Mouse (Mus musculus): ENCODE results near the gene Grin2a. TPM values are rescaled to one million over a fixed set of nuclear protein-coding genes. Genes with fewer than 3 reads are reported as not detected.

Gene Grin2a
- polyA plus RNA-seq, 1 experiment from 2014 or later: 0.30 TPM

GRCm38 (mm10) chr16:9697141-9697540, 298.2 kb downstream of the Grin2a start:
- Histone ChIP-seq H3K36me3 (ENCODE audit: control insufficient read depth, insufficient read depth, low read length) (no peaks in the 10 kb centered on the region), H3K27ac (ENCODE audit: low read depth) (no peak overlapping the region), H3K4me1 (replicated peaks; ENCODE audit: control insufficient read depth, insufficient read depth, low read length) (no peaks in the 10 kb centered on the region), H3K9me3 (ENCODE audit: control insufficient read depth, low read length) (no peaks in the 10 kb centered on the region), H3K4me3 (ENCODE audit: low read depth, low read length) (no peak overlapping the region), H3K4me2 (ENCODE audit: low read length) (no peak overlapping the region), H3K9ac (ENCODE audit: low read length) (no peak overlapping the region), H3K27me3 (replicated peaks; ENCODE audit: control insufficient read depth, insufficient read depth, low read length) (no peaks in the 10 kb centered on the region)
- ATAC-seq (replicated peaks; ENCODE audit: low FRiP score, low TSS enrichment, low read depth): no peak
- no peak for DNase-seq (ENCODE audit: low spot score)
- 67% methylated on average over 2 of the region's 2 CpGs for WGBS

DNA sequence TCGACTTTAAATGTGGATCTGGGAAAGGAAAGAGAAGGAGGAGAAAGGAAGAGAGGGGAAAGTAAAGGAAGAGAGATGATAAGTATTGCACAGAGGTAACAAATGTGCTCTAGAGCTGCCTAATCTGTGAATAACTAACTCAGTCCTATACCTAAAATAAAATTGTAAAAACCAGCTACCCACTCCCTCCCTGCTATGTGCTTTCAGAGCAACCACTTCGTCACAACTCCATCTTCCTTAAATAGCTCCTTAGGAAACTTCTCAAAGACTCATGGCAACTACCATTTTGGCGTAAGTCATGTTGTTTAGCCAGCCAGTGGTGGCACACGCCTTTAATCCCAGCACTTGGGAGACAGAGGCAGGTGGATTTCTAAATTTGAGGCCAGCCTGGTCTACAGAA, 301.3 kb downstream of the Grin2a start:
- 76% methylated on average over 4 of the region's 4 CpGs for WGBS
- ATAC-seq (replicated peaks; ENCODE audit: low FRiP score, low TSS enrichment, low read depth) (no peak), DNase-seq (ENCODE audit: low spot score) (no peak)
- Histone ChIP-seq H3K36me3 (ENCODE audit: control insufficient read depth, insufficient read depth, low read length) (no peaks in the 10 kb centered on the region), H3K4me3 (ENCODE audit: low read depth, low read length) (no peak overlapping the region), H3K9ac (ENCODE audit: low read length) (no peak overlapping the region), H3K27me3 (replicated peaks; ENCODE audit: control insufficient read depth, insufficient read depth, low read length) (no peaks in the 10 kb centered on the region), H3K4me1 (replicated peaks; ENCODE audit: control insufficient read depth, insufficient read depth, low read length) (no peaks in the 10 kb centered on the region), H3K4me2 (ENCODE audit: low read length) (no peak overlapping the region), H3K27ac (ENCODE audit: low read depth) (no peak overlapping the region), H3K9me3 (ENCODE audit: control insufficient read depth, low read length) (no peaks in the 10 kb centered on the region)

- H3K27ac ChIP-seq (ENCODE audit: low read depth): no peak overlapping the region
- no peak overlapping the region for H3K4me2 ChIP-seq (ENCODE audit: low read length)
- DNase-seq (ENCODE audit: low spot score): no peak
- no peaks in the 10 kb centered on the region for H3K4me1 ChIP-seq (replicated peaks; ENCODE audit: control insufficient read depth, insufficient read depth, low read length)
- no peak overlapping the region for H3K9ac ChIP-seq (ENCODE audit: low read length)
- H3K9me3 ChIP-seq (ENCODE audit: control insufficient read depth, low read length): no peaks in the 10 kb centered on the region
- H3K27me3 ChIP-seq (replicated peaks; ENCODE audit: control insufficient read depth, insufficient read depth, low read length): no peaks in the 10 kb centered on the region
- ATAC-seq (replicated peaks; ENCODE audit: low FRiP score, low TSS enrichment, low read depth): no peak
- no peak overlapping the region for H3K4me3 ChIP-seq (ENCODE audit: low read depth, low read length)
- H3K36me3 ChIP-seq (ENCODE audit: control insufficient read depth, insufficient read depth, low read length): no peaks in the 10 kb centered on the region
- 6% methylated on average over 1 of the region's 1 CpGs for WGBS
These were observed 306.7 kb downstream of the Grin2a start for GRCm38 (mm10) chr16:9688523-9689140.

GRCm38 (mm10) chr16:9680572-9680971, 314.8 kb downstream of the Grin2a start:
- no peaks in the 10 kb centered on the region for H3K36me3 ChIP-seq (ENCODE audit: control insufficient read depth, insufficient read depth, low read length)
- no peak overlapping the region for H3K27ac ChIP-seq (ENCODE audit: low read depth)
- DNase-seq (ENCODE audit: low spot score) (no peak), ATAC-seq (replicated peaks; ENCODE audit: low FRiP score, low TSS enrichment, low read depth) (no peak)
- H3K9me3 ChIP-seq (ENCODE audit: control insufficient read depth, low read length): no peaks in the 10 kb centered on the region
- 76% methylated on average over 4 of the region's 4 CpGs for WGBS
- H3K4me3 ChIP-seq (ENCODE audit: low read depth, low read length): no peak overlapping the region
- H3K27me3 ChIP-seq (replicated peaks; ENCODE audit: control insufficient read depth, insufficient read depth, low read length): no peaks in the 10 kb centered on the region
- H3K9ac ChIP-seq (ENCODE audit: low read length): no peak overlapping the region
- no peak overlapping the region for H3K4me2 ChIP-seq (ENCODE audit: low read length)
- H3K4me1 ChIP-seq (replicated peaks; ENCODE audit: control insufficient read depth, insufficient read depth, low read length): no peaks in the 10 kb centered on the region

- H3K4me2 ChIP-seq (ENCODE audit: low read length): no peak overlapping the region
- no peaks in the 10 kb centered on the region for H3K9me3 ChIP-seq (ENCODE audit: control insufficient read depth, low read length)
- H3K9ac ChIP-seq (ENCODE audit: low read length): no peak overlapping the region
- no peaks in the 10 kb centered on the region for H3K27me3 ChIP-seq (replicated peaks; ENCODE audit: control insufficient read depth, insufficient read depth, low read length)
- no peaks in the 10 kb centered on the region for H3K36me3 ChIP-seq (ENCODE audit: control insufficient read depth, insufficient read depth, low read length)
- WGBS: 81% methylated on average over 5 of the region's 5 CpGs
- DNase-seq (ENCODE audit: low spot score) (no peak), ATAC-seq (replicated peaks; ENCODE audit: low FRiP score, low TSS enrichment, low read depth) (no peak)
- no peaks in the 10 kb centered on the region for H3K4me1 ChIP-seq (replicated peaks; ENCODE audit: control insufficient read depth, insufficient read depth, low read length)
- H3K27ac ChIP-seq (ENCODE audit: low read depth): no peak overlapping the region
- H3K4me3 ChIP-seq (ENCODE audit: low read depth, low read length): no peak overlapping the region
These were observed 315.4 kb downstream of the Grin2a start for GRCm38 (mm10) chr16:9679994-9680393.

DNA sequence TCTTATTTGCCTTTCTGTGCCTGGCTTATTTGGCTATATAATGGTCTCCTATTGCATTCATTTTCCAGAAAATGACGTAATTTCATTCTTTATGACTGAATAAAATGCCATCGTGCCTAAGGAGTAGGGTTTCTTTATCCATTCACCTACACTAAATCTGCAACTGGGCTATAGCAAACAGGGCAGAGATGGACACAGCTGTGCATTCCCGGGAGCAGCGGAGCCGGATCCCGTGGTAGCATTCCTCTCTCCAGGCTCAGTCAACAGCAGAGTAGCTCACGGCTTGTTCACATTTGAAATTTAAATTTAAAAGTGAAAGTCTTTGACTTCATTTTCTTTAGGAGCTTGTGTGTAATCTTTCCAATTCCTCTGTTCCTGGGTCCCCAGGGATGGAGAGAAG, 316.6 kb downstream of the Grin2a start:
- ATAC-seq (replicated peaks; ENCODE audit: low FRiP score, low TSS enrichment, low read depth) (no peak), DNase-seq (ENCODE audit: low spot score) (no peak)
- Histone ChIP-seq H3K4me2 (ENCODE audit: low read length) (no peak overlapping the region), H3K36me3 (ENCODE audit: control insufficient read depth, insufficient read depth, low read length) (no peaks in the 10 kb centered on the region), H3K4me3 (ENCODE audit: low read depth, low read length) (no peak overlapping the region), H3K9me3 (ENCODE audit: control insufficient read depth, low read length) (no peaks in the 10 kb centered on the region), H3K27me3 (replicated peaks; ENCODE audit: control insufficient read depth, insufficient read depth, low read length) (no peaks in the 10 kb centered on the region), H3K9ac (ENCODE audit: low read length) (no peak overlapping the region), H3K4me1 (replicated peaks; ENCODE audit: control insufficient read depth, insufficient read depth, low read length) (no peaks in the 10 kb centered on the region), H3K27ac (ENCODE audit: low read depth) (no peak overlapping the region)
- 79% methylated on average over 7 of the region's 7 CpGs for WGBS

DNA sequence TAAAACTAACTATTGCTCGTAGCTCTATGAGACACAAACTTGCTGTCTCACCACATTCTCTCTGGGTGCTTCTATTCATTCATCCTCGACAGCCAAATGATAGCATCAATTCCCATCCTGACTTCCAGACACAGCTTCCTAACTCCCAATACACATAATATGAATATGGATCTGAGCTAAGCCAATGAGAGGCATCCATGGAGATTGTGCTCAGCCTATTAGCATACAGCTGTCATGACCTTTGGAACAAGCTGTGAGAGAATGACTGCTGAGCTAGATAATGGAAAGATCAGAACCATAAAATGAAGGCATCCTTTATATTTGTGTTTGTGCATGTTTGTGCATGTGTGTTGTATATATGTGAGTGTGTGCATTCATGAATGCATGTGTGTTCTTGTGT, 323.0 kb downstream of the Grin2a start:
- Histone ChIP-seq H3K4me3 (ENCODE audit: low read depth, low read length) (no peak overlapping the region), H3K27me3 (replicated peaks; ENCODE audit: control insufficient read depth, insufficient read depth, low read length) (no peaks in the 10 kb centered on the region), H3K4me1 (replicated peaks; ENCODE audit: control insufficient read depth, insufficient read depth, low read length) (no peaks in the 10 kb centered on the region), H3K9me3 (ENCODE audit: control insufficient read depth, low read length) (no peaks in the 10 kb centered on the region), H3K27ac (ENCODE audit: low read depth) (no peak overlapping the region), H3K9ac (ENCODE audit: low read length) (no peak overlapping the region), H3K36me3 (ENCODE audit: control insufficient read depth, insufficient read depth, low read length) (no peaks in the 10 kb centered on the region), H3K4me2 (ENCODE audit: low read length) (no peak overlapping the region)
- WGBS: 67% methylated on average over 2 of the region's 2 CpGs
- ATAC-seq (replicated peaks; ENCODE audit: low FRiP score, low TSS enrichment, low read depth) (no peak), DNase-seq (ENCODE audit: low spot score) (no peak)

DNA sequence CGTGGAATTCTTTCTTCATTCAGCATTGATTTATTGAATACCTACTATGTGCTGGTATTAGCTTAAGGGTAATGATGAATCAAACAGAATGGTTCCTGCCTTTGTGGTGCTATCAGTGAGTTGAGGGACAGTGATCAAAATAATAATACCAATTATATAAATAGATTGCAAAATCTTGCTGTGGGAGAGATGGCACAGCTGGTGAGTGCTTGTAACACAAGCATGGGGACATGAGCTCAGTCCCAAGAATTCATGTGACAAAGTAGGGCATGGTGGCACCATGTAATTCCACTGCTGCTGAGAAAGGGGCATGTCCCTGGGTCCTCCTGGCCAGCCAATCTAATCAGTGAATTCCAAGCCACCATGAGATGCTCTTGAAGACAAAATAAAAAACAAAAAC, 324.1 kb downstream of the Grin2a start:
- H3K9me3 ChIP-seq (ENCODE audit: control insufficient read depth, low read length): no peaks in the 10 kb centered on the region
- H3K4me2 ChIP-seq (ENCODE audit: low read length): no peak overlapping the region
- ATAC-seq (replicated peaks; ENCODE audit: low FRiP score, low TSS enrichment, low read depth) (no peak), DNase-seq (ENCODE audit: low spot score) (no peak)
- H3K27me3 ChIP-seq (replicated peaks; ENCODE audit: control insufficient read depth, insufficient read depth, low read length): no peaks in the 10 kb centered on the region
- no peaks in the 10 kb centered on the region for H3K4me1 ChIP-seq (replicated peaks; ENCODE audit: control insufficient read depth, insufficient read depth, low read length)
- 74% methylated on average over 1 of the region's 1 CpGs for WGBS
- no peak overlapping the region for H3K4me3 ChIP-seq (ENCODE audit: low read depth, low read length)
- no peak overlapping the region for H3K27ac ChIP-seq (ENCODE audit: low read depth)
- H3K9ac ChIP-seq (ENCODE audit: low read length): no peak overlapping the region
- H3K36me3 ChIP-seq (ENCODE audit: control insufficient read depth, insufficient read depth, low read length): no peaks in the 10 kb centered on the region

DNA sequence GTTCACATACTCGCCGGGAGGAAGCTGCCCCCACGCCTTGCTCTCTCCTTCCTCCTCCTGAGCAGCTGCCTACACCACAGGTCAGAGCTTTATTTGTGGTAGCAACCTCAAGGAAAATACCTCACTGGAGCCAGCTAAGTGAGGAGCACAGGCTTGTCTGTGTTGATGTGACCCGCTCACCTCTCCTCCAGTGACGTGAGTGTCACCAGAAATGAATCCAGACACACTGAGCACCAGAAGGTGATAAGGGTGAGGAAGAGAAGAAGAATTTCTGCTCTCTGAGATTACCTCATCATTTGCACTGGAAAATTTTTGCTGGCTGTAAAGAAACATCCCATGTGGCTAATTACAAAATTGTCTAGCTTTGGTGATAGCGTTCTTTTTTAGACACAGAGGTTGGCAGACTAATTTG, 324.6 kb downstream of the Grin2a start:
- Histone ChIP-seq H3K9ac (ENCODE audit: low read length) (no peak overlapping the region), H3K4me1 (replicated peaks; ENCODE audit: control insufficient read depth, insufficient read depth, low read length) (no peaks in the 10 kb centered on the region), H3K36me3 (ENCODE audit: control insufficient read depth, insufficient read depth, low read length) (no peaks in the 10 kb centered on the region), H3K4me2 (ENCODE audit: low read length) (no peak overlapping the region), H3K9me3 (ENCODE audit: control insufficient read depth, low read length) (no peaks in the 10 kb centered on the region), H3K4me3 (ENCODE audit: low read depth, low read length) (no peak overlapping the region), H3K27me3 (replicated peaks; ENCODE audit: control insufficient read depth, insufficient read depth, low read length) (no peaks in the 10 kb centered on the region), H3K27ac (ENCODE audit: low read depth) (no peak overlapping the region)
- 55% methylated on average over 6 of the region's 6 CpGs for WGBS
- no peak for DNase-seq (ENCODE audit: low spot score)
- ATAC-seq (replicated peaks; ENCODE audit: low FRiP score, low TSS enrichment, low read depth): no peak
